ENCODE assay signal across 16 mouse cellular contexts in genomic region chr13:24110329-24110728, GRCm38 (mm10).
"Had no signal": no experiment of that assay in that cellular context is flagged by ENCODE, and none has a peak within 500 bp of the region (broad histone marks: within the 10 kb centered on the region; RNA-seq: fewer than 3 reads in every experiment).

No protein-coding gene starts in this region.

- H3K27ac ChIP-seq: layer of hippocampus, adult 2 months; limb, embryonic 12.5 days; liver, embryonic 13.5 days; lung, embryonic 15.5 days; neural tube, embryonic 13.5 days had no signal

- H3K4me2 ChIP-seq: limb, embryonic 12.5 days; liver, embryonic 13.5 days; lung, embryonic 15.5 days; neural tube, embryonic 13.5 days had no signal

- H3K4me1 ChIP-seq: liver, embryonic 13.5 days had no signal

- H3K9ac ChIP-seq: limb, embryonic 12.5 days; liver, embryonic 13.5 days; liver, postnatal 0 days; lung, embryonic 15.5 days; neural tube, embryonic 13.5 days had no signal

- H3K9me3 ChIP-seq: limb, embryonic 12.5 days; liver, embryonic 13.5 days; lung, embryonic 15.5 days; neural tube, embryonic 13.5 days had no signal

- ATAC-seq: liver, postnatal 0 days had no signal

- H3K36me3 ChIP-seq: liver, embryonic 13.5 days; lung, embryonic 15.5 days; neural tube, embryonic 13.5 days had no signal

- DNase-seq: kidney, adult 18-20 months; kidney, postnatal 10 days; kidney, postnatal 4 days; liver; liver, embryonic 13.5 days; liver, postnatal 0 days; lung, postnatal 36 days; retina, postnatal 1 day; right cerebral cortex, postnatal 4 days; spleen, adult 18-20 months; thymus, adult 18-20 months; thymus, postnatal 14 days had no signal

- H3K27me3 ChIP-seq: limb, embryonic 12.5 days; lung, embryonic 15.5 days; neural tube, embryonic 13.5 days had no signal

- H3K4me3 ChIP-seq: layer of hippocampus, adult 2 months; limb, embryonic 12.5 days; liver, embryonic 13.5 days; lung, embryonic 15.5 days; neural tube, embryonic 13.5 days had no signal
